In genomic region chr5:135731322-135731721, GRCm38 (mm10) we compare ENCODE assay signal across 41 mouse cellular contexts. TPM values are rescaled to one million over a fixed set of nuclear protein-coding genes. Genes with fewer than 3 reads are reported as not detected.
"Had no signal": no experiment of that assay in that cellular context is flagged by ENCODE, and none has a peak within 500 bp of the region (broad histone marks: within the 10 kb centered on the region; RNA-seq: fewer than 3 reads in every experiment).

No protein-coding gene starts in this region.

- H3K9ac ChIP-seq: limb, embryonic 12.5 days; limb, embryonic 13.5 days; limb, embryonic 15.5 days; liver, embryonic 13.5 days; liver, embryonic 14.5 days; liver, embryonic 15.5 days; lung, embryonic 14.5 days; lung, embryonic 15.5 days; midbrain, embryonic 12.5 days; midbrain, embryonic 13.5 days; midbrain, embryonic 15.5 days; neural tube, embryonic 12.5 days; neural tube, embryonic 13.5 days had no signal

- H3K27ac ChIP-seq: limb, embryonic 10.5 days; limb, embryonic 12.5 days; limb, embryonic 13.5 days; limb, embryonic 15.5 days; liver, embryonic 13.5 days; liver, embryonic 14.5 days; liver, embryonic 15.5 days; lung, embryonic 15.5 days; macrophage; midbrain, embryonic 10.5 days; midbrain, embryonic 12.5 days; midbrain, embryonic 13.5 days; midbrain, embryonic 15.5 days; neural tube, embryonic 12.5 days; neural tube, embryonic 13.5 days had no signal

- ATAC-seq: lung, postnatal 0 days; midbrain, embryonic 13.5 days; midbrain, embryonic 15.5 days; midbrain, embryonic 16.5 days had no signal

- H3K4me2 ChIP-seq: limb, embryonic 12.5 days; limb, embryonic 13.5 days; limb, embryonic 15.5 days; liver, embryonic 11.5 days; liver, embryonic 13.5 days; liver, embryonic 15.5 days; lung, embryonic 14.5 days; lung, embryonic 15.5 days; midbrain, embryonic 11.5 days; midbrain, embryonic 12.5 days; midbrain, embryonic 13.5 days; midbrain, embryonic 15.5 days; neural tube, embryonic 12.5 days; neural tube, embryonic 13.5 days had no signal

- DNase-seq: left cerebral cortex, postnatal 4 days; liver; liver, embryonic 13.5 days; lung, adult 18-20 months; lung, adult 2 months; lung, embryonic 14.5 days; lung, postnatal 10 days; lung, postnatal 14 days; lung, postnatal 36 days; lung, postnatal 4 days; midbrain, embryonic 14.5 days had no signal

- H3K4me3 ChIP-seq: limb, embryonic 10.5 days; limb, embryonic 12.5 days; limb, embryonic 13.5 days; limb, embryonic 15.5 days; liver, embryonic 13.5 days; liver, embryonic 15.5 days; lung, embryonic 15.5 days; megakaryocyte, embryonic 14.5 days; midbrain, embryonic 10.5 days; midbrain, embryonic 12.5 days; midbrain, embryonic 13.5 days; midbrain, embryonic 15.5 days; myocyte; neural tube, embryonic 12.5 days; neural tube, embryonic 13.5 days had no signal

- H3K9me3 ChIP-seq: limb, embryonic 10.5 days; limb, embryonic 12.5 days; limb, embryonic 13.5 days; limb, embryonic 15.5 days; liver, embryonic 13.5 days; liver, embryonic 15.5 days; lung, embryonic 15.5 days; megakaryocyte, embryonic 14.5 days; midbrain, embryonic 10.5 days; midbrain, embryonic 13.5 days; midbrain, embryonic 15.5 days; neural tube, embryonic 12.5 days; neural tube, embryonic 13.5 days had no signal

- H3K27me3 ChIP-seq: limb, embryonic 12.5 days; limb, embryonic 13.5 days; limb, embryonic 15.5 days; liver, embryonic 13.5 days; liver, embryonic 15.5 days; lung, embryonic 15.5 days; megakaryocyte, embryonic 14.5 days; midbrain, embryonic 12.5 days; midbrain, embryonic 13.5 days; midbrain, embryonic 15.5 days; neural tube, embryonic 12.5 days; neural tube, embryonic 13.5 days had no signal

- H3K4me1 ChIP-seq: lung, embryonic 15.5 days had no signal

RNA-seq across cellular contexts. Expression of gene Styxl1, which starts 46.9 kb away (rescaled TPM):
- total RNA-seq: left cerebral cortex, postnatal 10 days; left cerebral cortex, postnatal 14 days; left cerebral cortex, postnatal 25 days; left cerebral cortex, postnatal 36 days; left cerebral cortex, postnatal 4 days; megakaryocyte progenitor cell, adult 5-6 weeks; megakaryocyte-erythroid progenitor cell, adult 5-6 weeks; midbrain, postnatal 0 days; monocyte, adult 5-6 weeks had no signal
- polyA plus RNA-seq: limb, embryonic 10.5 days; limb, embryonic 11.5 days; limb, embryonic 12.5 days; limb, embryonic 13.5 days; liver, embryonic 13.5 days; liver, embryonic 15.5 days; lung, embryonic 14.5 days; macrophage; midbrain, embryonic 11.5 days; neural tube, embryonic 11.5 days; neural tube, embryonic 13.5 days had no signal
